Mouse (Mus musculus) limb, embryonic 14.5 days (tissue): ENCODE measurements at regions not wholly inside any gene's neighbourhood (a gene's known extent, or its start where the extent isn't known, plus 50 kb on each side); places are given as distances from the start of the nearest gene placed in this dataset.

Source experiments
- ATAC-seq: fragments of 200-750 bp; cut with Nextera tagmentation; 2 replicates; pipeline ENCODE4 v1.8.0; 2017; ENCODE audit warnings: low read depth, moderate number of reproducible peaks, moderate TSS enrichment; ENCODE audit not compliant: low FRiP score
- DNase-seq: peaks from one replicate; pipeline ENCODE4 v3.0.0-alpha.2; 2015; ENCODE audit warnings: low spot score
- H3K27ac ChIP-seq: fragments of 300-500 bp; sonication (generic); replicated peaks from 2 replicates; pipeline ENCODE4 v1.5.1; 2014; ENCODE audit warnings: low read depth, mild to moderate bottlenecking, low read length, moderate library complexity, mixed read lengths
- H3K27me3 ChIP-seq: fragments of 300-500 bp; sonication (generic); 2 replicates; pipeline ENCODE4 v1.6.1; 2014; ENCODE audit warnings: low read length, mixed read lengths; ENCODE audit not compliant: control insufficient read depth, insufficient read depth
- H3K36me3 ChIP-seq: fragments of 300-500 bp; sonication (generic); 2 replicates; pipeline ENCODE4 v1.6.1; 2014; ENCODE audit warnings: mild to moderate bottlenecking, low read length, moderate library complexity, mixed read lengths; ENCODE audit not compliant: control insufficient read depth, insufficient read depth
- H3K4me1 ChIP-seq: fragments of 300-500 bp; sonication (generic); 2 replicates; pipeline ENCODE4 v1.6.1; 2014; ENCODE audit warnings: antibody characterized with exemption, low read length, mixed read lengths; ENCODE audit not compliant: control insufficient read depth, insufficient read depth
- H3K4me2 ChIP-seq: fragments of 300-500 bp; sonication (generic); replicated peaks from 2 replicates; pipeline ENCODE4 v1.6.1; 2014; ENCODE audit warnings: low read depth, mild to moderate bottlenecking, low read length, moderate library complexity; ENCODE audit not compliant: severe bottlenecking
- H3K4me3 ChIP-seq: fragments of 300-500 bp; sonication (generic); replicated peaks from 2 replicates; pipeline ENCODE4 v1.5.1; 2014; ENCODE audit warnings: low read length
- H3K9ac ChIP-seq: fragments of 300-500 bp; sonication (generic); 2 replicates; pipeline ENCODE4 v1.6.1; 2014; ENCODE audit warnings: mild to moderate bottlenecking, low read depth, low read length, moderate library complexity; ENCODE audit not compliant: severe bottlenecking
- H3K9me3 ChIP-seq: fragments of 300-500 bp; sonication (generic); 2 replicates; pipeline ENCODE4 v1.6.1; 2016; ENCODE audit warnings: low read length; ENCODE audit not compliant: control insufficient read depth
- POLR2A ChIP-seq: fragments of 200-500 bp; IDR thresholded peaks from 2 replicates; pipeline ENCODE4 v1.8.0; 2012; ENCODE audit warnings: inconsistent platforms, mild to moderate bottlenecking, moderate library complexity, borderline replicate concordance; ENCODE audit not compliant: insufficient read depth, insufficient read length; ENCODE audit errors: extremely low read depth
- WGBS: fragments of 180-500 bp; shearing (Covaris S2); extraction: QIAGEN DNeasy Blood & Tissue Kit; methylation state at CpG from one replicate; pipeline ENCODE4 v1.1.7; 2014; 5-methylcytosine and 5-hydroxymethylcytosine counted together

DNA sequence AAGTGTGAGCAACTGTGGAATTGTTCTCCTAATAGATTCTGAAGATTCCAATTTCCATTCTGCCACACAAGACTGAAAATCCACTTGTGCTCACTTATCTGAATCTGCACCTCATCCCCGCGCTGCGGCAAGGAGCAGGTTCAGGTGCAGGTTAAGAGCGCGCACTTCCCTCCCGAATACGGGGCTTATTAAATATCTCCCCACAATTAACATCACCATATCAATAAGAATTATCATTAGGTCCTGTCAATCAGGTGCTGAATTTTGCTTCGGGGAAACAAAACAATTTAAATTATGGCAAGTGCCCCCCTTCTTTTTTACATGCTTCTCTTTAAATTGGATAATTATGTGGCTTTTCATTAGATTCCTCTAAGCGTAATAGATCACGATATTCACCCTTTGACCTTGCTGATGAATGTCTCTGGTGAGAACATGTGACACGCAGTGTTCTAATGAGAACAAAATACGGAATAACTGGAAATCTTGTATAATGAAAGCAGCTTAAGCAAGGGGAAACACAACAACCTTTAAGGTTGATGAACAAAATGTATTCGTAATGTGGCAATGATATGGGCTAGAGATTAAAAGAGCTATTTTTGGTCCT, 151.7 kb downstream of the Snx10 start:
- Histone ChIP-seq H3K27ac (no peak overlapping the region), H3K27me3 (no peaks in the 10 kb centered on the region), H3K9ac (no peak overlapping the region), H3K4me1 (no peaks in the 10 kb centered on the region), H3K4me2 (no peak overlapping the region), H3K9me3 (no peaks in the 10 kb centered on the region), H3K4me3 (no peak overlapping the region), H3K36me3 (no peaks in the 10 kb centered on the region)
- WGBS = 65% methylated on average over 13 of the region's 13 CpGs
- no peak for TF ChIP-seq POLR2A
- no peak for DNase-seq
- no peak for ATAC-seq

DNA sequence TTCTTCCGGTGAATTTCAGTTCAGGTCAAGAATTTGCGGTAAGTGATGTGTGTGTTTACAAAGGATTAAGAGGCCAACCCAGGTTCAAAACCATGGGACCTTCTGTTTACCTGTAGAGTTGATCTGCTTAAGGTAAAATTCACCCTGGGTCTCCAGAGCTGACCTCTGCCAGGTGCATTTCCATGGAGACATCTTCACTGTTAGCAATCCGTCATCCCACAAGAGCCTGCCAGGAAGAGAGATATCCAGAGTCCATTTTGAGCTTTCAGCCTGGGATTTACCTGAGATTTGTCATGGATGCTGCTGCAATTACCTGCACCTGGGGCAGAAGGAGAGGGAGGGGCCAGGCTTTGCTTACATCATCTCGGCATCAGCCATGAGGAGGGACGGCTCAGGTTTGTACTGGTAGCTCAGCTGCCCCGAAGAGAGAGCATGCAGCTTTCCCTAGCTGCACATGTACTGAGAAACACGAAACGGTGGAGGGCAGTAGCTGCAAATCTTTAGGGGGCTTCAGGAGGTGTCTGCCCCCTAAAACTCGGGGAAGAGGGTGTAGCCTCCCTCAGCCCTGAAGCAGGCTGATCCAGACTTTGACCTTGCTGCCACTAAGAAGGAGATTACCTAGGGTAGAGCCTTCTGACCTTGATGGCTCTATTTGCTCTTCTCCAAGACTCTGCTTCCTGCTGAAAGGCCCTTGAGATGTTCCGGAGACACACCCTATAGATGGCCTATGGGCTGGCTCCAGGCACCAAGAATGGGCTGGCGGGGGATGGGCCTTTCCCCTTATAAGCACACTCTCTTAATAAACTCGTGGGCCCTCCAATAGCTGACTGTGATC, 153.7 kb downstream of the Snx10 start:
- H3K27ac ChIP-seq = no peak overlapping the region
- ATAC-seq = no peak
- H3K27me3 ChIP-seq = no peaks in the 10 kb centered on the region
- no peaks in the 10 kb centered on the region for H3K9me3 ChIP-seq
- WGBS = 84% methylated on average over 12 of the region's 12 CpGs
- H3K36me3 ChIP-seq = no peaks in the 10 kb centered on the region
- no peaks in the 10 kb centered on the region for H3K4me1 ChIP-seq
- H3K9ac ChIP-seq = no peak overlapping the region
- TF ChIP-seq POLR2A = no peak
- DNase-seq = no peak
- no peak overlapping the region for H3K4me3 ChIP-seq
- H3K4me2 ChIP-seq = no peak overlapping the region

DNA sequence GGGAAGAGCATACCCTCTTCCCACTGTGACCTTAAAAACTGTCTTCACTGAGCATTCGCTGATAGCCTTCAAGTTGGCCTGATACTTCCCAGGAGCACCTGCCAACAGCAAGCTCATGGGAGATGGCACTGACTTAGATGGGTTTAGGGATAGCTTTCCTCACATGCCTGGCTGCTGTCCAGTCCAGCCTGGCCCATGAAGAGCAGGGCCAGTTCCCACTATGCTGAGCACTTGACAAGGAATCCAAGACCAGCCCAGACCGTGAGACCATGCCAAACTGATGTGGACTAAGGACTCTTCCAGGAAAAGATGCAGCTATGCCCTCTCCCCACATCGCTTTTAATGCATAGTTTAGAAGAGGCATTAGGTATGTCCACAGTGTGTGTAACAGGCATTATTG, 155.0 kb downstream of the Snx10 start:
- ATAC-seq = no peak

DNA sequence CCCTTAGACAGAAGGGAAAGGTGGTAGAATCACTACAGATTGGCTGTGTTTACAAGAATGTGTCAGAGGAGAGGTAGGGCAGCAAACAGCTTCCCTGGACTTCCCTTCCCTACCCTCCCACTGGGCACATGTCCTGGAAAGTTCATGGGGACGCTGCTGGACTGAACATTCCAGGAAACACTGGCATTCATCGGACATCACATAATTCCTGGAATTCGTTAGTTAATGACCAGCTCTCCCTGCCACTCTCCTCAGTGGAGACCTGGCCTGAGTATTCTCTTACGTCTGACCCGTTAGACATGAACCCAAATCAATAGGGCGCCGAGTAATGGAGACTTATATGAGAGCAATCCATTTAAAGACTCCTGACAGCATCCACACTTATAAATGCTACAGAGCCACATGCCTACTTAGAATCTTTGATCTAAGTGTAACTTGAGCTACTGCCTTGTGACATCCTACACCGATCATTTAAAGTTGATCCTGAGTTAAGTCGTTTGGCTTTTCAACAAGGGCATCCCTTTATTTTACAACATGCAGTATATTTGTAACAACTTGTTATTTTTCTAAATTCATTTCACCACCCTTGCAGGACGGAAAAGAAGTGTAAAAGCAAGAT, 156.6 kb downstream of the Snx10 start:
- Histone ChIP-seq H3K36me3 (no peaks in the 10 kb centered on the region), H3K4me1 (peaks cover 8% of the 10 kb centered on the region; the same call in 1 of the 2 replicates), H3K27me3 (no peaks in the 10 kb centered on the region), H3K9ac (no peak overlapping the region), H3K9me3 (no peaks in the 10 kb centered on the region), H3K4me3 (no peak overlapping the region), H3K27ac (no peak overlapping the region), H3K4me2 (no peak overlapping the region)
- WGBS = 9% methylated on average over 10 of the region's 10 CpGs
- TF ChIP-seq POLR2A = no peak
- ATAC-seq (no peak), DNase-seq (no peak)

More for the DNA sequence above, 155.0 kb downstream of the Snx10 start:
- no peak for TF ChIP-seq POLR2A
- no peaks in the 10 kb centered on the region for H3K27me3 ChIP-seq
- H3K27ac ChIP-seq = no peak overlapping the region
- H3K9ac ChIP-seq = no peak overlapping the region
- no peaks in the 10 kb centered on the region for H3K36me3 ChIP-seq
- H3K9me3 ChIP-seq = no peaks in the 10 kb centered on the region
- H3K4me2 ChIP-seq = no peak overlapping the region
- no peaks in the 10 kb centered on the region for H3K4me1 ChIP-seq
- WGBS = 90% methylated on average over 3 of the region's 3 CpGs
- no peak for DNase-seq
- no peak overlapping the region for H3K4me3 ChIP-seq

DNA sequence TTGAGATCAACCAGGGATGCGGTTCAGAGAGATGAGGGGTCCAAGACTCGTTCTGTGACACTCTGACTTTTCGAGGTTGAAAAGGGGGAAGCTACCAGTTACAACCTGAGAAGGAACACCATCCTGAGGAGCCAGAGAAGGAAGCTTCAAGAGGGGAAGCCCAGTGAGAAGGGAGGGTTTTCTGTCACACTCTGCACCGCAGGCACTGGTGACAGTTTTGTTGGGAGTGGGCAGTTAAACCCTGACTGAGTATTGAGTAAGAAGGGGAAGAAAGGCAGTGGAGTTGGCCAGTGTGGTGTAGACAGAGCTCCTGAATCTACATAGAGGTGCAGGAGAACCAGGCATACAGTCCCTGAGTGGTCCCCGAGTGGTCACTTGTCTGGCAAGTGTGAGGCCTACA, 159.4 kb downstream of the Snx10 start:
- 91% methylated on average over 5 of the region's 5 CpGs for WGBS
- no peaks in the 10 kb centered on the region for H3K9me3 ChIP-seq

More for the DNA sequence above, 159.4 kb downstream of the Snx10 start:
- no peak overlapping the region for H3K4me2 ChIP-seq
- no peak for TF ChIP-seq POLR2A
- no peaks in the 10 kb centered on the region for H3K27me3 ChIP-seq
- no peak for ATAC-seq
- H3K9ac ChIP-seq = no peak overlapping the region
- H3K36me3 ChIP-seq = no peaks in the 10 kb centered on the region
- no peak for DNase-seq
- peaks cover 8% of the 10 kb centered on the region; the same call in 1 of the 2 replicates for H3K4me1 ChIP-seq
- no peak overlapping the region for H3K4me3 ChIP-seq
- H3K27ac ChIP-seq = no peak overlapping the region
